Mouse (Mus musculus): ENCODE measurements around the gene Olfml2a. TPM values are rescaled to one million over a fixed set of nuclear protein-coding genes. Genes with fewer than 3 reads are reported as not detected.

Gene Olfml2a
- polyA plus RNA-seq (2014; fragmentation: Nextera tagmentation; extraction: Ambion mirVana), result 15.3 and 18.7 TPM in 2 replicates

GRCm38 (mm10) chr2:38931851-38932667 is at the start of gene Olfml2a:
Gene Olfml2a, plus strand, starts transcription at chr2:38931978.
- DNase-seq (ENCODE audit: low spot score), result peak; percentile 84
- peak; percentile 85 for ATAC-seq (ENCODE audit: low read depth)
- peak within 1 kb of the TSS; percentile 48 for H3K4me3 ChIP-seq (ENCODE audit: low read depth, low read length)
- no peaks in the 10 kb centered on the region for H3K9me3 ChIP-seq (ENCODE audit: control insufficient read depth, low read length)
- H3K4me2 ChIP-seq (ENCODE audit: low read depth, low read length), result peak within 1 kb of the TSS; percentile 87
- H3K27ac ChIP-seq (replicated peaks; ENCODE audit: low read depth, low read length), result 0 out of 2 replicates have a peak within 1 kb of the TSS, but pooled peaks have one; percentile 39
- H3K36me3 ChIP-seq (ENCODE audit: control insufficient read depth, insufficient read depth, low read length), result no peaks in the 10 kb centered on the region
- H3K27me3 ChIP-seq (replicated peaks; ENCODE audit: control insufficient read depth, insufficient read depth, low read length), result no peaks in the 10 kb centered on the region
- H3K9ac ChIP-seq (ENCODE audit: low read depth, low read length), result peak within 1 kb of the TSS; percentile 64
- peaks cover 26% of the 10 kb centered on the region for H3K4me1 ChIP-seq (ENCODE audit: control insufficient read depth, insufficient read depth, low read length)
- whole genome bisulfite sequencing, result 13% methylated on average over 24 of the region's 32 CpGs

GRCm38 (mm10) chr2:38902866-38903265 is 28.9 kb upstream of the Olfml2a start:
- no peak overlapping the region for H3K4me3 ChIP-seq (ENCODE audit: low read depth, low read length)
- H3K9me3 ChIP-seq (ENCODE audit: control insufficient read depth, low read length), result no peaks in the 10 kb centered on the region
- no peak overlapping the region for H3K9ac ChIP-seq (ENCODE audit: low read depth, low read length)
- no peaks in the 10 kb centered on the region for H3K27me3 ChIP-seq (replicated peaks; ENCODE audit: control insufficient read depth, insufficient read depth, low read length)
- ATAC-seq (ENCODE audit: low read depth), result no peak
- H3K4me2 ChIP-seq (ENCODE audit: low read depth, low read length), result no peak overlapping the region
- H3K36me3 ChIP-seq (ENCODE audit: control insufficient read depth, insufficient read depth, low read length), result no peaks in the 10 kb centered on the region
- no peak overlapping the region for H3K27ac ChIP-seq (replicated peaks; ENCODE audit: low read depth, low read length)
- no peaks in the 10 kb centered on the region for H3K4me1 ChIP-seq (ENCODE audit: control insufficient read depth, insufficient read depth, low read length)
- no peak for DNase-seq (ENCODE audit: low spot score)

GRCm38 (mm10) chr2:38904290-38904689 is 27.5 kb upstream of the Olfml2a start:
- Histone ChIP-seq H3K9ac (ENCODE audit: low read depth, low read length) (no peak overlapping the region), H3K27me3 (replicated peaks; ENCODE audit: control insufficient read depth, insufficient read depth, low read length) (no peaks in the 10 kb centered on the region), H3K9me3 (ENCODE audit: control insufficient read depth, low read length) (no peaks in the 10 kb centered on the region), H3K27ac (replicated peaks; ENCODE audit: low read depth, low read length) (no peak overlapping the region), H3K4me1 (ENCODE audit: control insufficient read depth, insufficient read depth, low read length) (no peaks in the 10 kb centered on the region), H3K4me3 (ENCODE audit: low read depth, low read length) (no peak overlapping the region), H3K4me2 (ENCODE audit: low read depth, low read length) (no peak overlapping the region), H3K36me3 (ENCODE audit: control insufficient read depth, insufficient read depth, low read length) (no peaks in the 10 kb centered on the region)
- no peak for ATAC-seq (ENCODE audit: low read depth)
- WGBS, result 88% methylated on average over 1 of the region's 1 CpGs
- DNase-seq (ENCODE audit: low spot score), result no peak

GRCm38 (mm10) chr2:38906097-38906496 is 25.7 kb upstream of the Olfml2a start:
- no peaks in the 10 kb centered on the region for H3K4me1 ChIP-seq (ENCODE audit: control insufficient read depth, insufficient read depth, low read length)
- DNase-seq (ENCODE audit: low spot score), result no peak
- no peak overlapping the region for H3K9ac ChIP-seq (ENCODE audit: low read depth, low read length)
- no peaks in the 10 kb centered on the region for H3K9me3 ChIP-seq (ENCODE audit: control insufficient read depth, low read length)
- no peaks in the 10 kb centered on the region for H3K36me3 ChIP-seq (ENCODE audit: control insufficient read depth, insufficient read depth, low read length)
- no peak overlapping the region for H3K4me2 ChIP-seq (ENCODE audit: low read depth, low read length)
- WGBS, result 77% methylated on average over 5 of the region's 5 CpGs
- no peak for ATAC-seq (ENCODE audit: low read depth)
- H3K27me3 ChIP-seq (replicated peaks; ENCODE audit: control insufficient read depth, insufficient read depth, low read length), result no peaks in the 10 kb centered on the region
- H3K4me3 ChIP-seq (ENCODE audit: low read depth, low read length), result no peak overlapping the region
- H3K27ac ChIP-seq (replicated peaks; ENCODE audit: low read depth, low read length), result no peak overlapping the region

GRCm38 (mm10) chr2:38908604-38909003 is 23.2 kb upstream of the Olfml2a start:
- Histone ChIP-seq H3K9ac (ENCODE audit: low read depth, low read length) (no peak overlapping the region), H3K27ac (replicated peaks; ENCODE audit: low read depth, low read length) (no peak overlapping the region), H3K9me3 (ENCODE audit: control insufficient read depth, low read length) (no peaks in the 10 kb centered on the region), H3K4me1 (ENCODE audit: control insufficient read depth, insufficient read depth, low read length) (no peaks in the 10 kb centered on the region), H3K36me3 (ENCODE audit: control insufficient read depth, insufficient read depth, low read length) (no peaks in the 10 kb centered on the region), H3K27me3 (replicated peaks; ENCODE audit: control insufficient read depth, insufficient read depth, low read length) (no peaks in the 10 kb centered on the region), H3K4me3 (ENCODE audit: low read depth, low read length) (no peak overlapping the region), H3K4me2 (ENCODE audit: low read depth, low read length) (no peak overlapping the region)
- ATAC-seq (ENCODE audit: low read depth), result no peak
- no peak for DNase-seq (ENCODE audit: low spot score)
- WGBS, result 48% methylated on average over 1 of the region's 1 CpGs

GRCm38 (mm10) chr2:38914517-38914916 is 17.3 kb upstream of the Olfml2a start:
- H3K4me1 ChIP-seq (ENCODE audit: control insufficient read depth, insufficient read depth, low read length), result no peaks in the 10 kb centered on the region
- no peak for ATAC-seq (ENCODE audit: low read depth)
- no peaks in the 10 kb centered on the region for H3K27me3 ChIP-seq (replicated peaks; ENCODE audit: control insufficient read depth, insufficient read depth, low read length)
- no peak overlapping the region for H3K27ac ChIP-seq (replicated peaks; ENCODE audit: low read depth, low read length)
- H3K9ac ChIP-seq (ENCODE audit: low read depth, low read length), result no peak overlapping the region
- DNase-seq (ENCODE audit: low spot score), result no peak
- 60% methylated on average over 1 of the region's 1 CpGs for WGBS
- no peaks in the 10 kb centered on the region for H3K9me3 ChIP-seq (ENCODE audit: control insufficient read depth, low read length)
- no peaks in the 10 kb centered on the region for H3K36me3 ChIP-seq (ENCODE audit: control insufficient read depth, insufficient read depth, low read length)
- H3K4me2 ChIP-seq (ENCODE audit: low read depth, low read length), result no peak overlapping the region
- no peak overlapping the region for H3K4me3 ChIP-seq (ENCODE audit: low read depth, low read length)

- WGBS, result 36% methylated on average over 4 of the region's 4 CpGs
- no peaks in the 10 kb centered on the region for H3K36me3 ChIP-seq (ENCODE audit: control insufficient read depth, insufficient read depth, low read length)
- H3K27ac ChIP-seq (replicated peaks; ENCODE audit: low read depth, low read length), result no peak overlapping the region
- H3K4me2 ChIP-seq (ENCODE audit: low read depth, low read length), result no peak overlapping the region
- H3K9ac ChIP-seq (ENCODE audit: low read depth, low read length), result no peak overlapping the region
- no peak for DNase-seq (ENCODE audit: low spot score)
- H3K4me3 ChIP-seq (ENCODE audit: low read depth, low read length), result no peak overlapping the region
- H3K4me1 ChIP-seq (ENCODE audit: control insufficient read depth, insufficient read depth, low read length), result no peaks in the 10 kb centered on the region
- no peaks in the 10 kb centered on the region for H3K27me3 ChIP-seq (replicated peaks; ENCODE audit: control insufficient read depth, insufficient read depth, low read length)
- ATAC-seq (ENCODE audit: low read depth), result no peak
- H3K9me3 ChIP-seq (ENCODE audit: control insufficient read depth, low read length), result no peaks in the 10 kb centered on the region
These were observed 16.8 kb upstream of the Olfml2a start for GRCm38 (mm10) chr2:38914965-38915364.

- ATAC-seq (ENCODE audit: low read depth), result no peak
- 36% methylated on average over 4 of the region's 4 CpGs for WGBS
These were observed 14.7 kb upstream of the Olfml2a start for GRCm38 (mm10) chr2:38916947-38917691.

More at GRCm38 (mm10) chr2:38916947-38917691, 14.7 kb upstream of the Olfml2a start:
- Histone ChIP-seq H3K27ac (replicated peaks; ENCODE audit: low read depth, low read length) (no peak overlapping the region), H3K9me3 (ENCODE audit: control insufficient read depth, low read length) (no peaks in the 10 kb centered on the region), H3K9ac (ENCODE audit: low read depth, low read length) (no peak overlapping the region), H3K4me2 (ENCODE audit: low read depth, low read length) (no peak overlapping the region), H3K36me3 (ENCODE audit: control insufficient read depth, insufficient read depth, low read length) (no peaks in the 10 kb centered on the region), H3K4me1 (ENCODE audit: control insufficient read depth, insufficient read depth, low read length) (no peaks in the 10 kb centered on the region), H3K27me3 (replicated peaks; ENCODE audit: control insufficient read depth, insufficient read depth, low read length) (no peaks in the 10 kb centered on the region), H3K4me3 (ENCODE audit: low read depth, low read length) (no peak overlapping the region)
- no peak for DNase-seq (ENCODE audit: low spot score)
